Mouse (Mus musculus) ES-CJ7 (cell line): ENCODE measurements at regions not wholly inside any gene's neighbourhood (a gene's known extent, or its start where the extent isn't known, plus 50 kb on each side); places are given as distances from the start of the nearest gene placed in this dataset.

Source experiments
- DNase-seq: peaks from one replicate; pipeline ENCODE4 v3.0.0; 2011; ENCODE audit warnings: low read depth, low spot score

- DNase-seq = peak; percentile 95
These were observed 2173.0 kb downstream of the Pcdh9 start for GRCm38 (mm10) chr14:91717521-91717920.
